Mouse (Mus musculus) gastrocnemius, adult 8-10 months (tissue): ENCODE data around the gene Mycbp2. TPM values are rescaled to one million over a fixed set of nuclear protein-coding genes. Genes with fewer than 3 reads are reported as not detected.

Experiments
- DNase-seq, 2 experiments: peaks; one replicate each; pipeline ENCODE4 v3.0.0; 2022; ENCODE audit warnings: low spot score in 2 of 2
- total RNA-seq, 4 experiments: library from RNA; stranded (reverse); gene quantifications; 2 replicates each; pipeline ENCODE4 v1.2.4; 2022

Mycbp2 gene
- total RNA-seq, 4 experiments from 2014 or later, result 22.6 to 41.3 (median 28.6) TPM

DNA sequence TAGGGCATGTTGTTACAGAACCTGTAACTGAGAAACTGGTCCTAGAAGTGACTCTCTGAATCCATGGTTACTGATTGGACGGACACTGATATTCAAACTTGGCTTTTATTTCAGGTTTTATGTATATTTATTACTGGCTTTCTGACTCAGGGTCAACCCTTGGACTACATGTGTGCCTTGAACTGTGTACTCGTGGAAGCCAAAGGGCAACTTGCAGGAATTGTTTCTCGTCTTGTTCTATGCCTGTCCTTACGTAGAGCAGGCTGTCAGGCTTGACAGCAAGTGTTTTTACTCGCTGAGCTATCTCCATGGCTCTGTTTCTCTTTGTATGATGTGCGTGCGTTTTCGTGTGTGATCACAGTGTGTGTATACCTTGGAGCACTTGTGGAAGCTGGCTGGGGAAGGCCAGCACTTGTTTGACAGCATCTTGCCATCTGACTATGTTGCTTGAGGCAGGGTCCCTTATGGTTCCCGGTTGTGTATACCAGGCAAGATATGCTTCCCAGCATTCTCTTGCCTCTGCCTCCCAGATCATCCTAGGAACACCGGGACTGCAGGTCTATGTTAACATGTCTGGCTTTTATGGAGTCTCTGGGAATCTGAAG lies 243.8 kb downstream of the Mycbp2 start:
- no peak for DNase-seq

DNA sequence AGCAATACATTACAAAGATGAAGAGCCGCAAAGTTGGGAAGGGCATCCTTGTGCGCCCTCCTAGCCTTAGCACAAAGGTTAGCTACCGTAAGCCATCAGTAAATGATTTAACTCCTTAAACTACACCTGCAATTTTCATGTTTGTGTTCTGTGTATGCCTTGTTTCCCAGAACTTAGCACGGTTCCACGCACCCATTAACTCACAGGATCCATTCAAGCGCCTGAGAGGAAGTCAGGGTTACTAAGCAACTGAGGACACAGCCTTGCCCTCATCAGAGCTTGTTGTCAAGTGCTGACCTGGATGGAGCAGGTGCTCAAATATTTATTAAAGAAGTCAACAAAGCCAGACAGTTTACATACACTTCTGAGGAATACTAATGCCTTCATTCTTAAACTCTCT lies 244.4 kb downstream of the Mycbp2 start:
- no peak for DNase-seq

DNA sequence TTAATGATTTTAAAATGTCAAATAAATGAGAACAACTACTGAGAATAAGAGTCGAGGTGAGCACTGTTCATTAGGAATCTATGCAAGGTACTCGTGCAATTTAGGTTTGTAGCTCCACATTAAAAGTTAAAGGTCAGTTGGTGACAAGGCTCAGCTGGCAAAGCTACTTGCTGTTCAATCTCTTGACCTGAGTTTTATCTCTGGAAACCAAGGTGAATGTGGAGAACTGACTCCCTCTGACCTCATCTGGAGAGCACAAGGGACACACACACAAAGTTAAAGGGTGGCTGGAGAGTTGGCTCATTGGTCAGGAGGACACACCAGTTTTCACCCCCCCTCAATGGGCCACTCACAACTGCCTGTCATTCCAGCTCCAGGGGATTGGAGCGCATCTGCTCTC lies 245.4 kb downstream of the Mycbp2 start:
- no peak for DNase-seq

DNA sequence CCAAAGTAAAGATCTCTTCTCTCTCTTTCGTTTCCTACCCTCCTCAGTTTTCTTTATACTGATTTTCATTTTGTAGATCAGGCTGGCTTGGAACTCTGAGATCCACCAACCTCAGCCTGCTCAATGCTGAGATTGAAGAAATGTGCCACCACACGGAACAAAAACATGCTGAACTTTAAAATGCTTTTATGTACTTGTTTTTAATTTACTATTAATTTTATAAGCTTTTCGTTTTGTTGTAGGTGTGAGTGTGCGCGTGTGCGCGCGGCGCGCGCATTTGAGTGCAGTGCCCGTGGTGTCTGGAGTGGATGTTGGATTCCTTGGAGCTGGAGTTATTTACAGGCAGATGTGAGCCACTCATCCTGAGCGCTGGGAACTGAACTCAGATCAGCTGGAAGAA lies 246.3 kb downstream of the Mycbp2 start:
- DNase-seq, result no peak

DNA sequence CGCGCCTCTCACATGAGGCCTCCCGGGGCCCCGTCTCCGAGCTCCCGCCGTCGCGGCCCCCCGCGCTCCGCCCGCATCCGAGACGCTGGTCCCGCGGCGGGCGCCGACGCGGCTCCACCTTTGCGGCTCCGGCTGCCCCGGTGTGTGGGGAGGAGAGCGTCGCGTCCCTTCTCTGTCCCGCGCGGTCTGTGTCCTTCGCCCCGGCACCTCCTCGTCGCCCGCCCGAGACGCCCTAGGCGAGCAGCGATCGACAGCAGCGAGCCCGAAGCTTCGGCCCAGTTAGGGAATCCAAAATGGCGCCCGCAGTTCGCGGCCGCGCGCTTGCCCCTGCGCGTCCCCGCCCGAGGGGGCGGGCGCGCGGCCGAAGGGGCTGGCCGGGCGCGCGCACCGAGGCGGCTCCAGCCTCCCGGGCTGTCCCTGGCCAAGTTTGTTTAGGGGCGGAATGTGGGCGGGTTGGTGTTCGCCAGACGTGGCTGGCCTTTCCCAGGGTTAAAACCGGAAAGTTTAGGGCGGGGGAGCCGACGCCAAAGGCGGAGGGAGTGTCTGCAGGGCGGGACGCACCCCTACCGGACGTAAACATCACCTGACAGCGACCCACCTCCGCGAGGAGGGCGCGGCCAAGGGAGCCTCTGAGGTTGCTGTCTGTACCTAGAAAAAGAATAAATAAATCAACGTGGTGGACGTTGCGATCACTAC lies 247.2 kb downstream of the Mycbp2 start, which contains the start of gene Fbxl3:
TSS of gene Fbxl3 (minus strand) at position 329 of the 696 bp plus-strand sequence.
- peak; percentile 88 to 96 for DNase-seq

DNA sequence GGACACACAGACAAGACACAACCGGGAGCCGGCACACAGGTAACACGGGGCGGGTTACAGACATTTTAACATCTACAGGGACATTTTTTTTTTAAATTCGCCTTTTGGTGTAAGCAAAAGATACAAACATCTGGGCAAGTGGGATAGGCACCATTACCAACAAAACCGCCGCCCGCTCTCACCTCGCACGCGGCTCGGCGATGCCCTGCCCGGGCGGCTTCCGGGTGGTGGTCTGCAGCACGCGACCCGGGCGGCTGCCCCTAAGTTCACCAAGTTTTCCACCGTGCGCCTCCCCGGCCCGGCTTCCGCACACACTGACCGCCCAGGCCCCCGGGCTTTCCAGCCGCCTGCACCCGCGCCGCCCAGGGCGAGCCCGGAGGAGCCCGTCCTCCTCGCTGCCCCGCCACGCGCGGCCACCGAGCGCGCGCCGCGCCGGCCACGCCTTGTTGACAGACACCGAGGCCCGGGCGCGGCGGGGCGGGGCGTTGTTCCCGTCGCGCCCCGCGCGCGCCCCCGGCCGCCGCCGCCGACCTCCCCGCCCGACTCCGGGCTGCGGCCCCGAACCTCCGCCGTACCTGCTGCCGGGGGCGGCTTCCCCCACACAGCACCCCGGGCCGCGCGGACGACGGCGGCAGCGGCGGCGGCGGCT lies 247.9 kb downstream of the Mycbp2 start:
- peak; percentile 78 to 88 for DNase-seq

DNA sequence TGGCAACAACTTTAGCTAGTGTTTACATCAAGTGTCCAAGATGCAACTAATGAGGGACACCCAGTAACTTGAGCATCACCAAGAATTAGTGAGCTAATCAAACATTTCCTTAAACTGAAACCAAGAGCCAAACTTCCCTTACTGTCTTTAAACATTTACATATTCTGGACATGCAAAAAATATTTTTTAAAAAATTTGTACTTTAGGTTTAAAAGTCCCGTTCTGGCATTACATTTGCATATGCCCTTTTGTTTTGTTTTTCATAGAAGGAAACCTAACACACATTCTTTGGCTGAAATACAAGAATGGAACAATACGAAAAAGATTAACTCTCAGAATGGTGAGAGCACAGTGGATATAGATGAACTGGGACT lies 248.4 kb downstream of the Mycbp2 start:
- no peak for DNase-seq

DNA sequence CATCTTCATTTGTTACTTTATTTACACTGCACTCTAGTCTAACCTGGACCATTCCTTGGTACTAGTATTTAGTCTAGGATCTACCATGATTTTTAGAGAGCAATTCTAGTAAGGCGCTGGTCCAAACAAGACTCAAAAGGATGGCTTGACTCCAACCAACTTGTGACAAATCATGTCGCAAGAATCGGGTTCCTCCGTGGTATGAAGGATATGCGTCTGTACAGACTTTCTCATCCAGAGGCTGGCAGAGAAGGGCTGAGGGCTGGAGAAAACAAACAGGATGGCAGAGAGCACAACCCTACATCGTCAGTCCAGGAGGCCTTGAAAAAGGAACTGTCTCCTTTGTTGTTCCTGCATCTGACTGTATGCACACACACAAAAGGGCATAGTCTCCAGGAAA lies 250.0 kb downstream of the Mycbp2 start:
- DNase-seq, result no peak

DNA sequence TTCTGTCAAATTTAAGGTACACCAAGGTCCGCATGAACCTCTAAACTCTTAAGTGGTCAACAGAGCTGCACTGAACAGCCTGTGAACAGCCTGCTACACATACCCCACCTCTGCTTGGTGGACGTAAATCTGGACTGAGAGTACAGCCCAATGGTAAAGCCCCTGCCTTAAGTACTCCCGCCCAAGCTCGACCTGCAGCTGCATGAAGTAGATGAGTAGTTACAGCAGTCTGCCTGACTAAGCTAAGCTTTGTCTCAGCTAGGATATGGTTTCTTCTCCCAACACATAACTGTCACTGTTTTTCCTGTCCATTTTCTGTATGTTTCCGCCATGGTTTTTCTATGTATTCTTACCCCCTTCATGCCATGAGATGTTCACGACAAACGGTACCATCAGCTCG lies 250.8 kb downstream of the Mycbp2 start:
- no peak for DNase-seq

DNA sequence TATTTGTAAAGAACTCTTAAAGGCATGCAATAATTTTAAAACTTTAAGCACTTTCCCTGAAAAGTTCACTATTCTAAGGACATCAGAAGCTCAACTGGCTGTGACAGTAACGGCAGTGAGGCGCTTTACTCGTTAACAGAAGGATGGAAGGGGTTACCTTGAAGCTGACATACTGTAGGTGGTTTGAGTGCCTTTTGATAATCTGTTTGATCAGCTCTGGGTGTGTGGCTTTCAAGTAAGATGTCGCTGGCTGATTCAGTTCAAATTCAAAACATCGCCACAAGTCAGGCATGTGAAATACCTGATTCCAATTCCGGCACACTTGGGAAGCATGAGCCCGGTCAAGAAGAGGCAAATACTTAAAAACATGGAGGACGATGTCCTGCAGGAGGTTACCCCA lies 251.6 kb downstream of the Mycbp2 start:
- no peak for DNase-seq

DNA sequence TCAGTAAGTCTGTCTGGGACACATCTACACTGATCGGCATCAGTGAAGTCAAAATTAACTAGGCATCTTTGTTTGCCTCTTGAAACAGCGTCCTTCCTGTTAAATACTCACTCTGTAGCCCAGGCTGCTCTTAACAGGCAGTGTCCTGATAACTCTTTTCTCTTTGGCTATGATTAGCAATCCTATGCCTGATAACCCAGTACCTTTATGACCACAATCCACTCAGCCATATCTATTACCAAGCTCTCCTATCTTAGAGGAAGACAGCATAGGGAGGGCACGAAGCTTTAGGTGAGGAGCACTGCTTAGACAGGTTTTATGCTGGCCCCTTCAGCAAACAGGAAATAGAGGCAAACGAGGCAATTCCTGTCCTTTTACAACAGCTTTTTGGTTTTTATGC lies 252.9 kb downstream of the Mycbp2 start:
- DNase-seq, result no peak

DNA sequence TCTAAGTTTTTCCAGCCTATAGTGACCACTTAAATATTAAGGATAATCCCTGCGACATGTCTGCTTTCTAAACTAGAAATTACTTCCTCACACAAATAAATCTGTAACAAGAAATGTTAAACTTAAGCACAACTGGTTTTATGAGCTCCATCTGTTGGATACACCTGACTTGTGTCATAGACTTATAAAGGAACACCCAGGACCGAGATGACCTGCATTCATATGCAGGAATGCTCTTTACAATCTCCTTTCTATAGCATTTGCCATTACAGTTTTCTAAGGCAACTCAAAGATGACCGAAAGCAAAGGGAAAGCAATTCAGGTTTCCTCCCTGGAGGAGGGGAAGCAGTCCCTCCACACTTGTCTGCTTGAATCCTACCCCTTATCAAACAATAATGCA lies 253.4 kb downstream of the Mycbp2 start:
- no peak for DNase-seq

DNA sequence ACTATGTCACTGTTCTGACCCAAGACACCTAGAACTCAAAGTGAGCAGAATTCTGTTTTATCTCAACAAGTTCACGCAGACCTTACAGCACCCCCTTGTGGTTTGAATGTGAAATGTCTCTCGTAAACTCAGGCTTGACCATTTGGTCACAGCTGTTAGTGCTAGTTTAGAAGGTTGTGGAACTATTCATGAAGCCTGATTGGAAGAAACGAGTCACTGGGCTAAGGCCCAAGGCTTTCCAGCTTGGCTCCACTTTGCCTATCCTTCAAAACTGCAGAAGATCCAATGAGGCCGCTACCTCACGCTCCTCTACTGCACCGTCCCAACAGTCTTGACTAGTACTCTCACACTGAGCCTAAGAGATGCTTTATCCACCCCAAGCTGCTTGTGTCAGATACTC lies 258.0 kb downstream of the Mycbp2 start:
- DNase-seq, result no peak

DNA sequence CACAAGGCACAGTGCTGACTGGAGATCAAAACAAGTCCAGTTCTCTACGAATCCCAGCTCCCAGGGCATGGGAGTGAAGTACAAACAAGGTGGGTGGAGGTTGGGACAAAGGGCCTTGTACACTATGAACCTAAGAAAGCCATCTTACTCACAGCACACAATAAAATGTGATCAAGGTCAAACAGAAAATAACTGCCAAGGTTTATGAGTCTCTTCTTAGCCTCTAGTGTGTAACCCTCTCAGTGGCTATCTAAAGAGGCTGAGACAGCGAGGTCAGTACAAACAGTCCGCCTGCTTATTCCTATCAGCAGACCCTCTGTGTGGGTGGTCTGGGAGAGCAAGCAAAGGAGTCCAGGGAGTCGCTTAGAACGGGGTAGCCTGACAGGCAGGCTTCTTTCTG lies 258.8 kb downstream of the Mycbp2 start:
- no peak for DNase-seq

DNA sequence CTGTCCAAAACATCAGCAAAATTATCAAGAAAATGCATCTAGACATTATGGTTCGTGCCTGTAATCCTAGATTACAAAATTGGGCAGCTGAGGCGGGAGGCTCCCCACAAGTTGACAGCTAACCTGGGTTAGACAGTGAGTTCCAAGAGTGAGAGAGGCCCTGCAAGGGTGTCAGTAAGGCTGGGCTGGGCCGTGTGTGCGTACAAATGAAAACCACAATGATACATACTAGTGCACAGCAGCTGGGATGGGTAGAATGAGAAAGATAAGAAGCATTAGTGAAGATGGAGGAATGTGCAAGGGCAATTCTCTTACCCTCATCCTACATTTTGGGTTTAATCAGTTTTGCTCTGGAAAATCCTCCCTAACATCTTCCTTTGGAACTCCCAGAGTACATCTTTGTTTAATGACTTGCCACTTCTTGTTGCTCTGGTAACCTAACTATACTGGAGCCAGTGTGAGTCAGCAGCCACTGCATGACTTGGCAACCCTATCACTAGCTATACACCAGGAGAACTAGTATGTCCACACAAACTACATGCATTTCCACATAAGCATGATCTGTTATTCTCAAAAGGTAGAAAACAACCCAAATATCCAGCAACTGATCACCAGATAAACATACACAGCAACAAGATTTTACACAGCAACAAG lies 259.8 kb downstream of the Mycbp2 start:
- DNase-seq, result no peak

DNA sequence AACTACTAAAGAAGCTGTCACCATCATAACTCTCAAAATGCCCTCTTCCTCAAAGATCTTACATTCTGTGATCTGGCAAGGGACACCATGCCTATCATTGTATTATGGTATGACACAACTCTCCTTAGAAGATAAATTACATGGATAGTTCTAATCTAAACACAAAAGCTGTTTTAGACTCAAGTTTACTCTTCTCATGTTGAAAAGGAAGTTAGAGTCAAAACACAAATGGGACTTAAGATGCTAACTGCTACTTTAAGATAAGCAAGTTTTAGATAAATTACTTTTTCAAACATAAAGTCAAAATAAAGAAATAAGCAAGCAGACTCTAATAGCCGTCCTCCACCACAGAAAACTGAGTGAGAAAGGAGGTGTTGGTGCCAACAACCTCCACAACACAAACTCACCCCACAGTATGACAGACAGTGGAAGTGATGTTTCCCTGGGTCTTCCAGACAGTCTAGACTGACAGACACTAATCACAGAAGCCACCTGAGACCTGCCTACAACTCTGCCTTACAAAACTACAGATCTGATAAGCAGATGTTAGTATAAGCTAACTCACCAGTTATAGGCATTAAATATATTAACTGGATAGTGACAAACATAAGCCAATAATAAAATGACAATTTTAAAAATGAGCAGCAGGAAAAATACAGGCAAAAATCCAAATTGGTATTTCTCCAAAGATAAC lies 260.6 kb downstream of the Mycbp2 start:
- no peak for DNase-seq

DNA sequence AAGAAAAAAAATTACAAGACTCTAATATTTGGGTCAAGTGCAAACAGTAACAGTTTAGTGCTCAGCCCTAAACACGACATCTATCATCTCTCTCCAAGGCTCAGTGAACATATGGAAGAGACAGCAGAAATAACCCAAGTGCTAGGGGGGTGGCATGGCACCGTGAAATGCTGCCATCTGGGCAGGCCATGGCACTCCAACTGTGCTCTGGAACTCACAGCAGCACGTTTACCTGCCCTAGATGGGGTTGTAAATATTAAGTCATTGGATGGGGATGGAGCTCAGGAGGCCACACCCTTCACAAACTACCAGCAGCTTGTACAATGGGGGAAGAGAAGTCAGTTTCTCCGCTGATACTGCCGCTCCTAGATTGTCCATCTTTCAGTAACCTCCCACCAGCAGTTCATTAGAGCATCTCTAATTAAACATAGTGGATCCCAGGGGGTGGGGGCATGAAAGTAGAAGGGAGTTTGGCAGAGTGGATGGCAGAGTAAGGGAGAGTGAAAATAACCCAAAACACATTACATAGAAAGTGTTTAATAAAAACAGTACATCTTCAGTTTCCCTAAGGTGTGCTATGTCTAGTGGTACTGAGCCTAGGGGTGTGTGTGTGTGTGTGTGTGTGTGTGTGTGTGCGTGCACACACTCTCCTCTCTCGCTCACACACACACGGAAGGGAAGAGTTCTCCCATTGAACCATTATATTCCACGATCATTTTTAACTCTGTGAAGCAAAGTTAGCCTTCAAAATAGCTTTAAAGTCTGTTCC lies 267.2 kb downstream of the Mycbp2 start:
- DNase-seq, result no peak

DNA sequence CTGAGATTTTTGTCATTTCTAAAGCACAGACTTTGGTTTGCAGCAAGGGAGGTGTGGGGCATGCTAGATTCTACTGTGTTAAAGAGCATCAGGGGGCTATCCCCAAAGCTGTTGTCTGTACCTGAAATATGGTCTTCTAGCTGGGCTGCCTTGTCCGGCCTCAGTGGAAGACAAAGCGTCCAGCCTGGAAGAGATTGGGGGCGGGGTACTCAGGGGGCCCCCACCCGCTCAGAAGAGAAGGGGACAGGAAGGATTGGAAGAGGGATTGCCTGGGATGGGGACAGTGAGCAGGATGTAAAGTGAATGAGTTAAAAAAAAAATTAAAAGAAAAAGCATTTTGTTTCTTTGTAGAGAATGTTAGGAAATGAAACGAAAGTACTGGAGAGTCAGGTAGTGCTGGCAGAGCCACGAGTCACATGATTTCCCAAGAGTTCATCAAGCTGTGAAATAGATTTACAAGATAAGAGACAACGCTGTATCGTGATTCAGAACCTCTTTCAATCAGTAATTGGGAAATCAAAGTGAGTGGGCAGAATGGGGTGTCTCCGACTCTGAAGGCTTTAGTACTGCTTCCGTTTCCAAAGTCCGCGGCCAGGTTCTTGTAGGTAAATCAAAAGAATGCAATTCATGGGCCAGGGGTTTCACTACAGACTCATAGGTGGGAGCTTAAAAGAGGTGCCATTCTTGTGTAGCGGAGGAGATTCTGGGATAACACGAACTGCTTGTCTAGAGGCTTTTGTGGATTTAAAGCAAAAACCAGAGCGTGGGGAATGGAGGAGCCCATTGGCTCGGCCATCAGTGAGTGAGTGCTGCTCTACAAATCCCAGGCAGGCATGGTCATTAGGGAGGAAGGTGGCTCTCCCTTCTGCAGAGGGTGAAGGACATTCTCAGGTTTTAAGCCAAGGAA lies 268.4 kb downstream of the Mycbp2 start:
- DNase-seq, result no peak

DNA sequence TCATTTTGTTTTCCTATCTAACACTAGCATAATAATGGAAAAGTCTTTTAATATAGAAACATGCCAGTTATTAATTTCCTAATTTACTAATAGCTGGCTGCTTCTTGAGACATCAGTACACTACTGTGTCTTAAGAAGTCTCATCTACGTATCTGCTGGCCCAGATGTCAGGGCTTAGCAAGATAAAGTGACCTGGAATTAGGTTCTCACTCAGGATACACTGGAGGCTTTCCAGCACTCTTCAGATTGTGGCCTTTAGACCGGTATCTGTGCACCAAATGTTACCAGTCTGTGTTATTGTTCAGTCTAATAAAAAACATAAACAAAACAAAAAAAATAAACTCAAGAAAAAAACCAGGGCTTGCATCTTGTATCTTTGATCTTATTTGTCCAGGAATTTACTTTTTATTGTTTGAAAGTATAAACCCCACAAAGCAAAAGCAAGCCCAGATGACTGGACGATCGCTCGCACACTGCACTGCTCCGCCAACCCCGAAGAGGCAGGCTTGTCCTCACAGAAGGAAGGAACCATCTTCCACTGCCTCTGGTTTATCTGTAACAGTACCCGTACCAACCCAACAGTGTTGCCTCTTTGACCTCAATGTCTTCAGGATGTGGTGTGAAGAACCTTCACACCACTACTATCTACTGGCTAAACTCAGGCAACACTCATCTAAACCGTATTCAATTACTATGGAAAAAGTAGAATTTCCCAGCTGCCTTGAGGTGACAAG lies 269.2 kb downstream of the Mycbp2 start:
- DNase-seq, result no peak
